Mouse (Mus musculus) MEL (cell line): ENCODE measurements around the gene Tecpr1. TPM values are rescaled to one million over a fixed set of nuclear protein-coding genes. Genes with fewer than 3 reads are reported as not detected.

ENCODE experiments used
- DNase-seq: peaks from one replicate; pipeline ENCODE4 v3.0.0; 2011; ENCODE audit warnings: low read depth, low spot score
- H3K27ac ChIP-seq: 2 replicates; pipeline ENCODE4 v1.5.1; 2012; ENCODE audit warnings: low read depth, mild to moderate bottlenecking, control low read depth, low read length, moderate library complexity; ENCODE audit not compliant: control insufficient read depth
- H3K27me3 ChIP-seq, 2 experiments: fragments of 150-350 bp in 1 of 2; sonication (generic) in 1 of 2; 2 replicates each; pipeline ENCODE4 v1.6.1; 2012; ENCODE audit warnings: low read length in 2 of 2, mild to moderate bottlenecking in 2 of 2, improper control_type of control experiment in 1 of 2, moderate library complexity in 1 of 2; ENCODE audit not compliant: insufficient read depth in 2 of 2, control insufficient read depth in 1 of 2
- H3K36me3 ChIP-seq, 2 experiments: 2 replicates each; pipeline ENCODE4 v1.6.1; 2012 to 2014; ENCODE audit warnings: low read length in 2 of 2, improper control_type of control experiment in 1 of 2, inconsistent platforms in 1 of 2, mild to moderate bottlenecking in 1 of 2; ENCODE audit not compliant: insufficient read depth in 2 of 2, control insufficient read depth in 1 of 2
- H3K4me1 ChIP-seq, 2 experiments: fragments of 150-350 bp in 1 of 2; sonication (generic) in 1 of 2; 2 replicates each; pipeline ENCODE4 v1.6.1; 2012; ENCODE audit warnings: low read length in 2 of 2, improper control_type of control experiment in 1 of 2, mild to moderate bottlenecking in 1 of 2; ENCODE audit not compliant: insufficient read depth in 2 of 2, control insufficient read depth in 1 of 2
- H3K4me3 ChIP-seq, 2 experiments: fragments of 150-350 bp in 1 of 2; sonication (generic) in 1 of 2; 2 replicates each; pipeline ENCODE4 v1.5.1; 2012; ENCODE audit warnings: low read depth in 2 of 2, low read length in 2 of 2, mild to moderate bottlenecking in 2 of 2, moderate library complexity in 2 of 2, control low read depth in 1 of 2, improper control_type of control experiment in 1 of 2; ENCODE audit not compliant: control insufficient read depth in 1 of 2, insufficient read depth in 1 of 2
- H3K79me2 ChIP-seq: 2 replicates; pipeline ENCODE4 v1.6.1; 2012; ENCODE audit warnings: mild to moderate bottlenecking, low read length, moderate library complexity; ENCODE audit not compliant: control insufficient read depth, poor library complexity, insufficient read depth
- H3K9ac ChIP-seq: 2 replicates; pipeline ENCODE4 v1.6.1; 2012; ENCODE audit warnings: low read depth, mild to moderate bottlenecking, control low read depth, low read length, moderate library complexity; ENCODE audit not compliant: control insufficient read depth, poor library complexity, severe bottlenecking
- H3K9me3 ChIP-seq: fragments of 150-350 bp; sonication (generic); replicated peaks from 2 replicates; pipeline ENCODE4 v1.6.1; 2012; ENCODE audit warnings: mild to moderate bottlenecking, low read length, improper control_type of control experiment, moderate library complexity; ENCODE audit not compliant: insufficient read depth
- BHLHE40 ChIP-seq: IDR thresholded peaks from 2 replicates; pipeline ENCODE4 v1.6.1; 2012; ENCODE audit warnings: low read depth, mild to moderate bottlenecking, inconsistent platforms, low read length, improper control_type of control experiment, borderline replicate concordance
- CHD2 ChIP-seq: IDR thresholded peaks from 2 replicates; pipeline ENCODE4 v1.6.1; 2011; ENCODE audit warnings: low read length, improper control_type of control experiment
- CTCF ChIP-seq, 3 experiments: IDR thresholded peaks in 2 of 3; conservative IDR thresholded peaks in 1 of 3; 2 replicates each; pipeline ENCODE4 v1.5.1; 2011 to 2012; ENCODE audit warnings: low read length in 3 of 3, low read depth in 2 of 3, mild to moderate bottlenecking in 2 of 3, improper control_type of control experiment in 1 of 3, inconsistent platforms in 1 of 3, mixed read lengths in 1 of 3, moderate library complexity in 1 of 3; ENCODE audit not compliant: control insufficient read depth in 1 of 3, insufficient read depth in 1 of 3, poor library complexity in 1 of 3, severe bottlenecking in 1 of 3
- ELF1 ChIP-seq: IDR thresholded peaks from 2 replicates; pipeline ENCODE4 v1.6.1; 2014; ENCODE audit warnings: low read depth, mild to moderate bottlenecking, inconsistent platforms, low read length, improper control_type of control experiment, moderate library complexity
- EP300 ChIP-seq, 2 experiments: IDR thresholded peaks; 2 replicates each; pipeline ENCODE4 v1.6.1; 2011; ENCODE audit warnings: improper control_type of control experiment in 2 of 2, low read length in 2 of 2, low read depth in 1 of 2, mild to moderate bottlenecking in 1 of 2
- ETS1 ChIP-seq: IDR thresholded peaks from 2 replicates; pipeline ENCODE4 v1.6.1; 2012; ENCODE audit warnings: low read depth, mild to moderate bottlenecking, inconsistent platforms, low read length, improper control_type of control experiment, moderate library complexity
- GABPA ChIP-seq: IDR thresholded peaks from 2 replicates; pipeline ENCODE4 v1.6.1; 2012; ENCODE audit warnings: low read depth, mild to moderate bottlenecking, inconsistent platforms, low read length, improper control_type of control experiment, moderate library complexity
- GATA1 ChIP-seq: IDR thresholded peaks from 2 replicates; pipeline ENCODE4 v1.6.1; 2011; ENCODE audit warnings: low read depth, low read length, improper control_type of control experiment
- HCFC1 ChIP-seq: IDR thresholded peaks from 2 replicates; pipeline ENCODE4 v1.6.1; 2012; ENCODE audit warnings: low read depth, mild to moderate bottlenecking, inconsistent platforms, low read length, improper control_type of control experiment, moderate library complexity
- JUND ChIP-seq: IDR thresholded peaks from 2 replicates; pipeline ENCODE4 v1.6.1; 2011; ENCODE audit warnings: low read depth, mild to moderate bottlenecking, improper control_type of control experiment, low read length
- KAT2A ChIP-seq: conservative IDR thresholded peaks from 2 replicates; pipeline ENCODE4 v1.6.1; 2012; ENCODE audit warnings: low read depth, low read length, improper control_type of control experiment, inconsistent platforms
- MAZ ChIP-seq: IDR thresholded peaks from 2 replicates; pipeline ENCODE4 v1.6.1; 2012; ENCODE audit warnings: low read depth, mild to moderate bottlenecking, inconsistent platforms, low read length, improper control_type of control experiment
- MEF2A ChIP-seq: IDR thresholded peaks from 2 replicates; pipeline ENCODE4 v1.6.1; 2014; ENCODE audit warnings: low read depth, mild to moderate bottlenecking, inconsistent platforms, low read length, improper control_type of control experiment; ENCODE audit not compliant: poor library complexity, insufficient replicate concordance, severe bottlenecking; ENCODE audit errors: extremely low read depth
- MXI1 ChIP-seq: IDR thresholded peaks from 2 replicates; pipeline ENCODE4 v1.6.1; 2011; ENCODE audit warnings: mild to moderate bottlenecking, low read depth, low read length, improper control_type of control experiment
- MYB ChIP-seq: IDR thresholded peaks from 2 replicates; pipeline ENCODE4 v1.6.1; 2011; ENCODE audit warnings: mild to moderate bottlenecking, low read depth, low read length, improper control_type of control experiment
- NELFE ChIP-seq: IDR thresholded peaks from 2 replicates; pipeline ENCODE4 v1.6.1; 2011; ENCODE audit warnings: low read depth, low read length, improper control_type of control experiment
- POLR2A ChIP-seq, 2 experiments: IDR thresholded peaks; 2 replicates each; pipeline ENCODE4 v1.6.1; 2011 to 2012; ENCODE audit warnings: low read length in 2 of 2, mild to moderate bottlenecking in 2 of 2, control low read depth in 1 of 2, improper control_type of control experiment in 1 of 2, low read depth in 1 of 2, moderate library complexity in 1 of 2; ENCODE audit not compliant: control insufficient read depth in 1 of 2, insufficient read depth in 1 of 2, poor library complexity in 1 of 2
- POLR2AphosphoS2 ChIP-seq: IDR thresholded peaks from 2 replicates; pipeline ENCODE4 v1.6.1; 2011; ENCODE audit warnings: low read length, improper control_type of control experiment
- POLR2AphosphoS5 ChIP-seq: IDR thresholded peaks from 2 replicates; pipeline ENCODE4 v1.6.1; 2012; ENCODE audit warnings: low read depth, borderline replicate concordance, mild to moderate bottlenecking, inconsistent platforms, low read length, moderate library complexity, mixed read lengths
- RAD21 ChIP-seq: IDR thresholded peaks from 2 replicates; pipeline ENCODE4 v1.6.1; 2011; ENCODE audit warnings: mild to moderate bottlenecking, low read depth, low read length, improper control_type of control experiment
- RCOR1 ChIP-seq: IDR thresholded peaks from 2 replicates; pipeline ENCODE4 v1.6.1; 2012; ENCODE audit warnings: low read depth, mild to moderate bottlenecking, inconsistent platforms, low read length, improper control_type of control experiment
- SIN3A ChIP-seq: IDR thresholded peaks from 2 replicates; pipeline ENCODE4 v1.6.1; 2012; ENCODE audit warnings: low read length, improper control_type of control experiment, inconsistent platforms
- TAL1 ChIP-seq: IDR thresholded peaks from 2 replicates; pipeline ENCODE4 v1.6.1; 2012; ENCODE audit warnings: mild to moderate bottlenecking, inconsistent platforms, low read length, moderate library complexity, mixed read lengths
- TBP ChIP-seq: IDR thresholded peaks from 2 replicates; pipeline ENCODE4 v1.8.0; 2011; ENCODE audit warnings: low read depth, low read length, improper control_type of control experiment
- TCF12 ChIP-seq: IDR thresholded peaks from 2 replicates; pipeline ENCODE4 v1.6.1; 2014; ENCODE audit warnings: low read depth, mild to moderate bottlenecking, inconsistent platforms, low read length, improper control_type of control experiment, moderate library complexity
- USF2 ChIP-seq, 2 experiments: IDR thresholded peaks; 2 replicates each; pipeline ENCODE4 v1.6.1; 2011 to 2012; ENCODE audit warnings: improper control_type of control experiment in 2 of 2, low read length in 2 of 2, borderline replicate concordance in 1 of 2, inconsistent platforms in 1 of 2, low read depth in 1 of 2, mild to moderate bottlenecking in 1 of 2; ENCODE audit not compliant: insufficient read depth in 1 of 2
- ZKSCAN1 ChIP-seq: IDR thresholded peaks from 2 replicates; pipeline ENCODE4 v1.6.1; 2012; ENCODE audit warnings: low read depth, mild to moderate bottlenecking, inconsistent platforms, low read length, improper control_type of control experiment, moderate library complexity
- ZMIZ1 ChIP-seq: IDR thresholded peaks from 2 replicates; pipeline ENCODE4 v1.6.1; 2012; ENCODE audit warnings: low read depth, mild to moderate bottlenecking, inconsistent platforms, low read length, improper control_type of control experiment, moderate library complexity
- ZNF384 ChIP-seq: IDR thresholded peaks from 2 replicates; pipeline ENCODE4 v1.6.1; 2012; ENCODE audit warnings: low read depth, mild to moderate bottlenecking, inconsistent platforms, low read length, improper control_type of control experiment
- polyA plus RNA-seq, 2 experiments: library from polyadenylated mRNA; stranded (reverse) in 1 of 2; unstranded in 1 of 2; fragments of >175 nt in 1 of 2; fragments of >200 nt in 1 of 2; gene quantifications; 2 replicates each; pipeline versions ENCODE4 v1.2.1 to v1.2.4; 2012; ENCODE audit warnings: low replicate concordance in 2 of 2, low read depth in 1 of 2; ENCODE audit not compliant: insufficient read length in 2 of 2, insufficient read depth in 1 of 2, missing spikeins in 1 of 2
- total RNA-seq: library from RNA; depleted of rRNA; stranded (reverse); fragments of 300-350 nt; gene quantifications from 2 replicates; pipeline ENCODE4 v1.2.3, GENCODE M21; 2012

The Tecpr1 gene
- total and polyA plus RNA-seq, 3 experiments = 6.2 to 9.0 TPM; not detected in 1

- Histone ChIP-seq H3K27me3 (no peaks in the 10 kb centered on the region), H3K9me3 (no peaks in the 10 kb centered on the region), H3K4me3 (no peak overlapping the region), H3K36me3 (no peaks in the 10 kb centered on the region), H3K79me2 (peaks cover 11% of the 10 kb centered on the region), H3K9ac (no peak overlapping the region), H3K4me1 (no peaks in the 10 kb centered on the region), H3K27ac (no peak overlapping the region)
- DNase-seq = no peak
- TF ChIP-seq MEF2A (no peak), EP300 (IDR thresholded peaks at IDR 0.05; ENCODE audit: low read depth in 1 of 2, low read length in 2 of 2) (no peak), KAT2A (no peak), POLR2AphosphoS5 (no peak), JUND (no peak), TBP (no peak), MYB (no peak), TAL1 (no peak), MXI1 (no peak), GABPA (no peak), CHD2 (no peak), ZKSCAN1 (no peak), RCOR1 (no peak), ETS1 (no peak), POLR2AphosphoS2 (no peak), HCFC1 (no peak), BHLHE40 (no peak), CTCF (IDR thresholded peaks at IDR 0.05 in 2 of 3, conservative IDR thresholded peaks at IDR 0.05 in 1 of 3; ENCODE audit: control insufficient read depth in 1 of 3, insufficient read depth in 1 of 3, low read depth in 2 of 3, low read length in 3 of 3, poor library complexity in 1 of 3, severe bottlenecking in 1 of 3) (no peak), ELF1 (no peak), ZNF384 (no peak)
These were observed 37.9 kb upstream of the Tecpr1 start for GRCm38 (mm10) chr5:144261309-144261708.

- DNase-seq = no peak
- no peak for TF ChIP-seq ETS1
- TF ChIP-seq MEF2A = no peak
- TF ChIP-seq TCF12 = no peak
- TF ChIP-seq ZMIZ1 = no peak
- TF ChIP-seq RAD21 = no peak
- TF ChIP-seq ELF1 = no peak
- no peak for TF ChIP-seq NELFE
- TF ChIP-seq ZKSCAN1 = no peak
- no peak for TF ChIP-seq SIN3A
- no peak for TF ChIP-seq POLR2AphosphoS5
- no peak for TF ChIP-seq MAZ
- no peak for TF ChIP-seq GATA1
- TF ChIP-seq JUND = no peak
- TF ChIP-seq BHLHE40 = no peak
- TF ChIP-seq POLR2A (IDR thresholded peaks at IDR 0.05; ENCODE audit: control insufficient read depth in 1 of 2, insufficient read depth in 1 of 2, low read depth in 1 of 2, low read length in 2 of 2, poor library complexity in 1 of 2) = no peak
- no peak for TF ChIP-seq EP300 (IDR thresholded peaks at IDR 0.05; ENCODE audit: low read depth in 1 of 2, low read length in 2 of 2)
- TF ChIP-seq TAL1 = no peak
- TF ChIP-seq TBP = no peak
- TF ChIP-seq RCOR1 = no peak
- no peak for TF ChIP-seq USF2 (IDR thresholded peaks at IDR 0.05; ENCODE audit: borderline replicate concordance in 1 of 2, insufficient read depth in 1 of 2, low read depth in 1 of 2, low read length in 2 of 2)
These were observed 37.0 kb upstream of the Tecpr1 start for GRCm38 (mm10) chr5:144260464-144260863.

More at GRCm38 (mm10) chr5:144260464-144260863, 37.0 kb upstream of the Tecpr1 start:
- peaks cover 15% of the 10 kb centered on the region for H3K79me2 ChIP-seq
- H3K27me3 ChIP-seq = no peaks in the 10 kb centered on the region
- no peaks in the 10 kb centered on the region for H3K36me3 ChIP-seq
- H3K27ac ChIP-seq = no peak overlapping the region
- H3K9me3 ChIP-seq = no peaks in the 10 kb centered on the region
- H3K4me1 ChIP-seq = no peaks in the 10 kb centered on the region
- no peak overlapping the region for H3K9ac ChIP-seq
- H3K4me3 ChIP-seq = no peak overlapping the region
